Mouse (Mus musculus) intestine, postnatal 0 days (tissue): ENCODE data around the gene Stat5a. TPM values are rescaled to one million over a fixed set of nuclear protein-coding genes. Genes with fewer than 3 reads are reported as not detected.

Experiments
- ATAC-seq: fragments of 200-750 bp; cut with Nextera tagmentation; 2 replicates; pipeline ENCODE4 v1.8.0; 2017; ENCODE audit warnings: mild to moderate bottlenecking, moderate TSS enrichment, moderate library complexity
- H3K27ac ChIP-seq: fragments of 300-500 bp; sonication (generic); 2 replicates; pipeline ENCODE4 v1.5.1; 2014; ENCODE audit warnings: mild to moderate bottlenecking, low read depth, low read length, moderate library complexity
- H3K27me3 ChIP-seq: fragments of 300-500 bp; sonication (generic); replicated peaks from 2 replicates; pipeline ENCODE4 v1.6.1; 2014; ENCODE audit warnings: low read length, mixed read lengths; ENCODE audit not compliant: control insufficient read depth, insufficient read depth
- H3K36me3 ChIP-seq: fragments of 300-500 bp; sonication (generic); 2 replicates; pipeline ENCODE4 v1.6.1; 2014; ENCODE audit warnings: mild to moderate bottlenecking, moderate library complexity; ENCODE audit not compliant: control insufficient read depth, insufficient read depth
- H3K4me1 ChIP-seq: fragments of 300-500 bp; sonication (generic); replicated peaks from 2 replicates; pipeline ENCODE4 v1.6.1; 2014; ENCODE audit warnings: antibody characterized with exemption, low read length, mixed read lengths; ENCODE audit not compliant: control insufficient read depth, insufficient read depth
- H3K4me2 ChIP-seq: fragments of 300-500 bp; sonication (generic); replicated peaks from 2 replicates; pipeline ENCODE4 v1.6.1; 2014; ENCODE audit warnings: low read depth, mild to moderate bottlenecking, moderate library complexity
- H3K4me3 ChIP-seq: fragments of 300-500 bp; sonication (generic); 2 replicates; pipeline ENCODE4 v1.5.1; 2014; ENCODE audit warnings: low read depth, low read length
- H3K9ac ChIP-seq: fragments of 300-500 bp; sonication (generic); 2 replicates; pipeline ENCODE4 v1.6.1; 2014; ENCODE audit warnings: mild to moderate bottlenecking, low read depth, low read length
- H3K9me3 ChIP-seq: fragments of 300-500 bp; sonication (generic); 2 replicates; pipeline ENCODE4 v1.6.1; 2016; ENCODE audit warnings: mixed run types; ENCODE audit not compliant: control insufficient read depth
- CTCF ChIP-seq: sonication (generic); IDR thresholded peaks from 2 replicates; pipeline ENCODE4 v1.5.1; 2016; ENCODE audit warnings: low read depth, mild to moderate bottlenecking, control low read depth, antibody characterized with exemption, moderate library complexity
- WGBS: fragments of 180-500 bp; shearing (Covaris S2); extraction: QIAGEN DNeasy Blood & Tissue Kit; methylation state at CpG from one replicate; pipeline ENCODE4 v1.1.7; 2014; 5-methylcytosine and 5-hydroxymethylcytosine counted together
- polyA plus RNA-seq: library from polyadenylated mRNA; unstranded; fragments of >200 nt; fragmentation: Nextera tagmentation; extraction: Ambion mirVana; gene quantifications from 2 replicates; pipeline ENCODE4 v1.2.1, GENCODE M21; 2015

The Stat5a gene
- polyA plus RNA-seq, 1 experiment from 2014 or later: 4.8 TPM

DNA sequence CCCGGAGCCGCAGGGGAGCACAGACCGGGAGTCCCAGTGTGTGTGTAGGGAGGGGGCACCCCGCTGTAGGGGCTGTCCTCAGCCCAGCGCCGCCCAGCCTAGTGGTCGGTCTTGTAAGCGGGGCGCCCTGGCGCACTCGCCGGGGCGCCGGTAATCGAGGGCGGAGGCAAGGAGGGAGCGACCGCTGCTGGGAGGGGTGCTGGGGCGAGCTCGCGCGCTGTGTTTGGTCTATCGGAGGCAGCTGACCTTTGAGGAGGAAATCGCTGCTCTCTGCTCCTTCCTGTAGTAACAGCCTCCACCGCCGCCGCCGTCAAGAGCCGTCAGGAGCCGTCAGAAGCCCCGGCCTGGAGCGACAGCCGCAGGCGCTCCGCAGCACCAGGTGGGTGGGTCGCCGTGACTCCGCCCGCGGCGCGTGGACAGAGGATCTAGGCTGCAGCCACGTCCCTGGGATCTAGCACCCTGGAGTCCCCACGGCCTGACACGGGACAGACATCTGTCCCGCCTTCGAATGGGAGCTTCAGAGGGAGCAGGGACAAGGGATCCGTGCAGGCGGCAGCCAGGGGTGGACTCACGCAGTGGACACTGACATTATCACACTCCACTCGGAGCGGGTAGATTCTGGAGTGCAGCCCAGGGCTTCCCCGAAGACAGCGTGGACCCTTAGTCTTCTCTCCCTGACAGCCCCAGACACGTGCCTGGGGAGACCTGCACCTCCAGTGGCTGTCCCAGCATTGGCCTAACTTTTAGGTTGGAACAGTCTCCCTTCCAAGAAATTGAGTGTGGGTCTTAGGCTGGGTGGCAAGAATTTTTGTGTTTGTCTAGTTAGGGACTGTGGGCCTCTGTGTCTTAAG, 1.3 kb downstream of the Stat5a start:
- H3K36me3 ChIP-seq: peaks cover 6% of the 10 kb centered on the region; the same call in 1 of the 2 replicates
- peak; percentile 94 for ATAC-seq
- H3K27ac ChIP-seq: peak overlapping the region; percentile 57
- peak overlapping the region; percentile 85 for H3K4me2 ChIP-seq
- H3K4me1 ChIP-seq: peaks cover 6% of the 10 kb centered on the region; the same call in 1 of the 2 replicates
- no peaks in the 10 kb centered on the region for H3K27me3 ChIP-seq
- H3K9me3 ChIP-seq: no peaks in the 10 kb centered on the region
- peak overlapping the region; percentile 54 for H3K4me3 ChIP-seq
- 2% methylated on average over 55 of the region's 55 CpGs for WGBS
- TF ChIP-seq CTCF: peak; percentile 27
- H3K9ac ChIP-seq: peak overlapping the region; percentile 67

DNA sequence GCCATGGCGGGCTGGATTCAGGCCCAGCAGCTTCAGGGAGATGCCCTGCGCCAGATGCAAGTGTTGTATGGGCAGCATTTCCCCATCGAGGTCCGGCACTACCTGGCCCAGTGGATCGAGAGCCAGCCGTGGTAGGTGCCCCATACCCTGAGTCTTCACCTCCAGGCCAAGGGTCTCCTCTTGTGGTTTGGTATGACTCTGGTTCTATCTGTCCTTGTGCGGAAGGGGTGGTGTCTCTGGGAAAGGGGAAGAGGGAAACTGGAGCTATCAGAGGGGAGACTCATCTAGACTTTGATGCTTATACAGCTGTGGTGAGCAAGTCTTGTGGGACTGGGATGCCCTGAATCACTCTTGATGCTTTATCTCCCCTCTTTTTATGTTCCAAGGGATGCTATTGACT, 2.2 kb downstream of the Stat5a start:
- 94% methylated on average over 7 of the region's 7 CpGs for WGBS

DNA sequence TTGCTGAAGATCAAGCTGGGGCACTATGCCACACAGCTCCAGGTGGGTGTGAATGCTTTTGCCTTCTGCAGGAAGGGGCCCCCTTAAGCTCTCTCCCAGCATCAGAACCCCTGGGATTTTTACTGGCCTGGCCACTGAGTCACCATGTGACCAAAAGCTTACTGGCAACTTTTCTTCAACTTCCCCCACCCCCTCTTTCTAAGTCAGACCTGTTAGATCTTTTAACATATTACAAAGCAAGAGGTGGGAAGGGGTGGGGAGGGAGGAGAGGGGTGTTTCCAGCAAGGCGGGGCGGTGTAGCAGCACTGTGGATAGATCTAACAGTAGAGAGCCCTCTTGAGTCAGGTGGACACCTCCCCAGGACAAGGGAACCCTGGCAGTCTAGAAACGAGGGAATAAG, 2.7 kb downstream of the Stat5a start:
- ATAC-seq: no peak
- Histone ChIP-seq H3K4me1 (peaks cover 6% of the 10 kb centered on the region; the same call in 1 of the 2 replicates), H3K27ac (no peak overlapping the region), H3K36me3 (peaks cover 10% of the 10 kb centered on the region; the same call in 1 of the 2 replicates), H3K27me3 (no peaks in the 10 kb centered on the region), H3K4me3 (no peak overlapping the region), H3K9ac (no peak overlapping the region), H3K4me2 (no peak overlapping the region), H3K9me3 (no peaks in the 10 kb centered on the region)
- no peak for TF ChIP-seq CTCF
- 46% methylated on average over 3 of the region's 3 CpGs for WGBS

More for the DNA sequence above, 2.2 kb downstream of the Stat5a start:
- peak overlapping the region; percentile 85 for H3K4me2 ChIP-seq
- H3K9me3 ChIP-seq: no peaks in the 10 kb centered on the region
- no peak for ATAC-seq
- no peak overlapping the region for H3K27ac ChIP-seq
- H3K4me1 ChIP-seq: peaks cover 6% of the 10 kb centered on the region; the same call in 1 of the 2 replicates
- peaks cover 10% of the 10 kb centered on the region; the same call in 1 of the 2 replicates for H3K36me3 ChIP-seq
- TF ChIP-seq CTCF: no peak
- no peaks in the 10 kb centered on the region for H3K27me3 ChIP-seq
- H3K9ac ChIP-seq: no peak overlapping the region; the same call in 1 of the 2 replicates
- H3K4me3 ChIP-seq: no peak overlapping the region

DNA sequence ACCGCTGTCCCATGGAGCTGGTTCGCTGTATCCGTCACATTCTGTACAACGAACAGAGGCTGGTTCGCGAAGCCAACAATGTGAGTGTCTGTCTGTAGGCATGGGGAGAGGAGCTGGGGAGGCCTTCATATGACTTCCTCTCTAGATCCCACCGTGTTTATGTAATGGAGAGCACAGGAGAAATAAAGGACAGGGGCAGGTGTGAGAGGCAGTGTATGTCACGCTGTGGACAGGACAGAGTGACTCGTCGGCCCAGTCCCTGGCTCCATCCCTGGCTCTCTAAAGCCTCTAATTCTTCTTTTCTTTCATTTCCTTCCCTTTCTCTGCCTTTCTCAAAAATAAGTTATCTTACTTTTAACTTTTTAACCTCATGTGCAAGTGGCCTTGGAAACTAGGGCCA, 4.0 kb downstream of the Stat5a start:
- Histone ChIP-seq H3K27me3 (no peaks in the 10 kb centered on the region), H3K9ac (no peak overlapping the region), H3K27ac (no peak overlapping the region), H3K4me2 (no peak overlapping the region), H3K9me3 (no peaks in the 10 kb centered on the region), H3K4me1 (peaks cover 6% of the 10 kb centered on the region; the same call in 1 of the 2 replicates), H3K36me3 (peaks cover 10% of the 10 kb centered on the region; the same call in 1 of the 2 replicates), H3K4me3 (no peak overlapping the region)
- 92% methylated on average over 10 of the region's 10 CpGs for WGBS
- ATAC-seq: no peak
- no peak for TF ChIP-seq CTCF

DNA sequence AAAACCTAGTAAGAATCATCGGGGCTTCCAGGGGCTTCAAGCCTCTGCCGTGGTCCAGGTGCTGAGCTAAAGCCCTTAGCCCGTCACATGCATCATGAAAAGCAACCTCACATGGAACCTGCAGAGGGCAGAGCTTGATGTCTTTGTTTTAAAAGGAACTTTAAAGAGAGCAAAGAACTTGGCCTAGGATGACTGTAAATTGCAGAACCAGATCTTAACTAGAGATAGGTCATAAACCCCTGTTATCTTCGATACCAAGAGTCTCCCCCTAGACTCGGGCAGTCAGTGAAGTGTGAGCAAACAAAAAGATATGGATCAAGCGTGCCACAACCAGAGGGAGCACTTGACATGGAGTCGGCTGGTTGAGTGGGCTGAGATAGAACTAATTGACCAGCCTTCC, 6.5 kb downstream of the Stat5a start:
- no peak overlapping the region for H3K9ac ChIP-seq
- no peak for ATAC-seq
- H3K4me3 ChIP-seq: no peak overlapping the region
- H3K9me3 ChIP-seq: no peaks in the 10 kb centered on the region
- WGBS: 71% methylated on average over 7 of the region's 7 CpGs
- no peaks in the 10 kb centered on the region for H3K27me3 ChIP-seq
- H3K4me1 ChIP-seq: peaks cover 4% of the 10 kb centered on the region; the same call in 1 of the 2 replicates
- no peak overlapping the region for H3K27ac ChIP-seq
- no peak for TF ChIP-seq CTCF
- H3K4me2 ChIP-seq: no peak overlapping the region
- H3K36me3 ChIP-seq: peaks cover 15% of the 10 kb centered on the region; the same call in 1 of the 2 replicates

DNA sequence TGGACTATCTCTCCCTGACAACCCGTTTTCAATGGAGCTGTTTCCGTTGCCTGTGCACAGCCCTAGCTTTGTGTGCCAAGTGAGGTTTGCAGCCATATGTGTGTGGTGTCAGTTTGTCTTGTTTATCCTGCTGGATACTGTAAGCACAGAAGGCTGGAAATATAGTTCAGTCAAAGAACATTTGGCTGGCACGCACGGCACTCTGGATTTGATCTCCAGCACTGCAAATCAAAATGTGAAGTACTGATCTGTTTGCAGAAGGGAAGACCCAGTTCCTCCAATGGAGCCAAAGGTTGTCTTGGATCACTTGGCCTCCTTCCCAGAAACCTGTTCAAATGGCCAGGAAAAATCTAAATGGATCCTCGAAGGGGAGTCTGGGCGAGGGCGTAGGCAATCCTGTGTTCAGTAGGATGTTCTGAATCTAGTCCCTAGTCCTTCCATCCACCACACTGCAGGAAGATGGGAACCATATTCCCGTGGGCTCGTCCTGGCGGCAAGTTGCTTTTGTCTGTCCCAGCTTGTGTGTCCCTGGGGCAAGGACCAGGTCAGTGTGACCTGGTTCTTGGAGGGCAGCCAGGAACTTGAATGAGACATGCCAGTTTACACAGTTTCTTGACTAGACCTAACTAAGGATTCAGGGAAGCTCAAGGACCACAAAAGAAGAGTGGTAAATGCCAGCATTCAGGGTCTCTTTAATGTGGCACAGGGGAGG, 11.3 kb downstream of the Stat5a start:
- no peak for TF ChIP-seq CTCF
- Histone ChIP-seq H3K4me3 (no peak overlapping the region), H3K9ac (no peak overlapping the region), H3K4me2 (no peak overlapping the region), H3K4me1 (no peaks in the 10 kb centered on the region), H3K9me3 (no peaks in the 10 kb centered on the region), H3K27ac (no peak overlapping the region), H3K36me3 (peaks cover 10% of the 10 kb centered on the region; the same call in 1 of the 2 replicates), H3K27me3 (no peaks in the 10 kb centered on the region)
- ATAC-seq: no peak
- WGBS: 74% methylated on average over 10 of the region's 10 CpGs
